In the genomic region with DNA sequence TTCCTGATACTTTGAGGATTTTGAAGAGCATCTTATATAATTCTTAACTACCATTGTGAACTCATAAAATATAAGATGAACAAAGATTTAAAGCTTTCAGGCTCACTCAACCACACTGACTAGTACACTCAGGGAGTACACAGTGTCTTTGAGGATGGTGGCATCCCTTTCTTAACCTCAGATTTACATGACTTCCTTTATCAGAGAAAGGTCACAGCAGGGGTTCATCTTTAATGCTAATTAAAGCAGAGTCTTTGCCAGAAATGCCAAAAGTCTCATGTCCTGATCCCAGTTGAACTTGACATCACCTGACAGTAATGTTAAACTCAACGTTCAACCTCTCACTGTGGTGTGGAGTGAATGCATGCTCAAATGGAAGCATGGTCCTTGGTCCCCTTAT, we compare ENCODE assay signal across 18 mouse cellular contexts.
"Had no signal": no experiment of that assay in that cellular context is flagged by ENCODE, and none has a peak within 500 bp of the region (broad histone marks: within the 10 kb centered on the region; RNA-seq: fewer than 3 reads in every experiment).

No protein-coding gene starts in this region.

- H3K9me3 ChIP-seq: limb, embryonic 10.5 days; liver, embryonic 15.5 days; lung, embryonic 15.5 days; midbrain, embryonic 10.5 days; midbrain, embryonic 13.5 days had no signal

- H3K36me3 ChIP-seq: limb, embryonic 10.5 days; limb, embryonic 13.5 days; liver, embryonic 12.5 days; liver, embryonic 15.5 days; lung, embryonic 15.5 days; midbrain, embryonic 10.5 days; midbrain, embryonic 13.5 days had no signal

- ATAC-seq: liver, embryonic 12.5 days; midbrain, embryonic 13.5 days; midbrain, embryonic 16.5 days had no signal

- H3K27ac ChIP-seq: limb, embryonic 10.5 days; limb, embryonic 13.5 days; liver, embryonic 12.5 days; liver, embryonic 15.5 days; lung, embryonic 15.5 days; midbrain, embryonic 10.5 days; midbrain, embryonic 13.5 days had no signal

- DNase-seq: kidney, adult 9 months; kidney, postnatal 14 days; kidney, postnatal 4 days; liver; lung, adult 18-20 months; lung, postnatal 10 days; lung, postnatal 36 days; thymus, adult 18-20 months; thymus, postnatal 36 days had no signal

- H3K4me2 ChIP-seq: limb, embryonic 13.5 days; liver, embryonic 12.5 days; liver, embryonic 15.5 days; lung, embryonic 15.5 days; midbrain, embryonic 13.5 days had no signal

- H3K4me1 ChIP-seq: limb, embryonic 10.5 days; limb, embryonic 13.5 days; liver, embryonic 12.5 days; liver, embryonic 15.5 days; lung, embryonic 15.5 days; midbrain, embryonic 10.5 days; midbrain, embryonic 13.5 days had no signal

- H3K9ac ChIP-seq: limb, embryonic 13.5 days; liver, embryonic 12.5 days; liver, embryonic 15.5 days; lung, embryonic 15.5 days; midbrain, embryonic 13.5 days had no signal

- H3K27me3 ChIP-seq: limb, embryonic 13.5 days; liver, embryonic 12.5 days; liver, embryonic 15.5 days; lung, embryonic 15.5 days; megakaryocyte, embryonic 14.5 days; midbrain, embryonic 13.5 days had no signal

- H3K4me3 ChIP-seq: limb, embryonic 10.5 days; limb, embryonic 13.5 days; liver, embryonic 12.5 days; liver, embryonic 15.5 days; lung, embryonic 15.5 days; megakaryocyte, embryonic 14.5 days; midbrain, embryonic 10.5 days; midbrain, embryonic 13.5 days had no signal
